Mouse (Mus musculus) testis, adult 2 months (tissue): Measurements from ENCODE around the gene 1700113H08Rik.

Experiments
- CTCF ChIP-seq: fragments of 200-500 bp; IDR thresholded peaks from 2 replicates; pipeline ENCODE4 v1.5.1; 2012; ENCODE audit warnings: low read depth, mild to moderate bottlenecking, inconsistent platforms, low read length, moderate library complexity; ENCODE audit not compliant: control insufficient read depth, insufficient read depth, insufficient replicate concordance
- POLR2A ChIP-seq: fragments of 200-500 bp; IDR thresholded peaks from 2 replicates; pipeline ENCODE4 v1.6.1; 2012; ENCODE audit warnings: low read depth, mild to moderate bottlenecking, inconsistent platforms, low read length, moderate library complexity; ENCODE audit not compliant: control insufficient read depth

DNA sequence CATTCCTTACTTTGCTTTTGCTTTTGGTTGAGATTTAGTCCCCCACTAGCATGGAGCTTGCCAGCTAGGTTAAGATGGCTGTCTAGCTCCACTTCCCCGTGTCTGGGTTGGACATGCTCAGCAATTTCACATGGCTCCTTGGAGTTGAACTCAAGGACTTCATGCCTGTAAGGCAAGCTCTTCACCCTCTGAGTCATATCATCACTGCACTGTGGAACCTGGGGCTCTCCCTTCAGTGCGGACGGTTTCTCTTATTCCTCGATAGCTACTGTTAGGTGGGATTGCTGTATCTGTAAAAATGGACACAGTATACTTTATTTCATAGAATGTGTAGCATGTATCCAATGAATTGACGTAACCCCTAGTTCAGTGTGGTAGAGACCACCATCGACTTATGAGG, 93.2 kb downstream of the 1700113H08Rik start:
- TF ChIP-seq CTCF, result no peak
- TF ChIP-seq POLR2A, result no peak
